Comparison of ENCODE assay signal across 7 mouse cellular contexts in genomic region chr7:3644672-3645487, GRCm38 (mm10). TPM values are rescaled to one million over a fixed set of nuclear protein-coding genes. Genes with fewer than 3 reads are reported as not detected.
A peak's percentile ranks its signal among the peaks of the same experiment; 100 is the strongest.
DNase-seq lines count a peak whose midpoint lies in the region; ATAC-seq lines count a peak whose summit lies in the region.

Gene Cnot3 (plus strand): TSS chr7:3645268.

- peak within 1 kb of the TSS; percentile 86 for H3K4me2 ChIP-seq in embryonic facial prominence, embryonic 12.5 days (replicated peaks)
- H3K4me2 ChIP-seq in limb, embryonic 11.5 days (ENCODE audit: low read depth, severe bottlenecking) = peak within 1 kb of the TSS; percentile 88
- peak within 1 kb of the TSS; percentile 81 for H3K4me2 ChIP-seq in midbrain, embryonic 14.5 days (ENCODE audit: low read length)

- H3K9ac ChIP-seq in embryonic facial prominence, embryonic 12.5 days = peak within 1 kb of the TSS; percentile 99
- H3K9ac ChIP-seq in limb, embryonic 11.5 days (ENCODE audit: low read length) = peak within 1 kb of the TSS; percentile 99
- peak within 1 kb of the TSS; percentile 94 for H3K9ac ChIP-seq in midbrain, embryonic 14.5 days (replicated peaks; ENCODE audit: low read length)

- H3K27ac ChIP-seq in embryonic facial prominence, embryonic 12.5 days = peak within 1 kb of the TSS; percentile 97
- H3K27ac ChIP-seq in limb, embryonic 11.5 days (replicated peaks; ENCODE audit: low read depth, low read length) = peak within 1 kb of the TSS; percentile 96
- H3K27ac ChIP-seq in midbrain, embryonic 14.5 days (replicated peaks; ENCODE audit: low read depth, low read length) = peak within 1 kb of the TSS; percentile 96

- no peaks in the 10 kb centered on the region for H3K27me3 ChIP-seq in embryonic facial prominence, embryonic 12.5 days
- H3K27me3 ChIP-seq in limb, embryonic 11.5 days (ENCODE audit: control insufficient read depth, insufficient read depth, low read length) = no peaks in the 10 kb centered on the region
- H3K27me3 ChIP-seq in midbrain, embryonic 14.5 days (ENCODE audit: control insufficient read depth, insufficient read depth, low read length) = no peaks in the 10 kb centered on the region

- ATAC-seq in embryonic facial prominence, embryonic 12.5 days (ENCODE audit: insufficient number of reproducible peaks, insufficient read depth, low FRiP score, low TSS enrichment) = peak; percentile 99
- peak; percentile 98 for ATAC-seq in limb, embryonic 11.5 days (ENCODE audit: insufficient number of reproducible peaks, low FRiP score, low TSS enrichment, low read depth)
- peak; percentile 98 for ATAC-seq in midbrain, embryonic 14.5 days (ENCODE audit: low FRiP score, low TSS enrichment)

- peaks cover 36% of the 10 kb centered on the region for H3K36me3 ChIP-seq in embryonic facial prominence, embryonic 12.5 days
- peaks cover 4% of the 10 kb centered on the region; the same call in 1 of the 2 replicates for H3K36me3 ChIP-seq in limb, embryonic 11.5 days (ENCODE audit: control insufficient read depth, insufficient read depth, low read length)
- peaks cover 18% of the 10 kb centered on the region for H3K36me3 ChIP-seq in midbrain, embryonic 14.5 days (ENCODE audit: control insufficient read depth, insufficient read depth, low read length)

- H3K4me1 ChIP-seq in embryonic facial prominence, embryonic 12.5 days = peaks cover 27% of the 10 kb centered on the region
- peaks cover 21% of the 10 kb centered on the region for H3K4me1 ChIP-seq in limb, embryonic 11.5 days (ENCODE audit: control insufficient read depth, insufficient read depth, low read length)
- peaks cover 21% of the 10 kb centered on the region for H3K4me1 ChIP-seq in midbrain, embryonic 14.5 days (ENCODE audit: control insufficient read depth, insufficient read depth, low read length)

- peak; percentile 96 for DNase-seq in adrenal gland, postnatal 25 days
- peak; percentile 100 for DNase-seq in heart, adult 11 months
- DNase-seq in kidney, adult 18-20 months = peak; percentile 96
- DNase-seq in limb, embryonic 11.5 days (ENCODE audit: low spot score) = peak; percentile 96
- peak; percentile 99 for DNase-seq in midbrain, embryonic 14.5 days
- DNase-seq in spleen, adult 18-20 months = peak; percentile 91 to 97

- under 1% methylated on average over 57 of the region's 58 CpGs for WGBS in embryonic facial prominence, embryonic 12.5 days
- under 1% methylated on average over 48 of the region's 58 CpGs for WGBS in limb, embryonic 11.5 days
- under 1% methylated on average over 57 of the region's 58 CpGs for WGBS in midbrain, embryonic 14.5 days

- no peaks in the 10 kb centered on the region for H3K9me3 ChIP-seq in embryonic facial prominence, embryonic 12.5 days
- no peaks in the 10 kb centered on the region for H3K9me3 ChIP-seq in limb, embryonic 11.5 days (ENCODE audit: control insufficient read depth, low read length)
- no peaks in the 10 kb centered on the region for H3K9me3 ChIP-seq in midbrain, embryonic 14.5 days (ENCODE audit: control insufficient read depth, low read length)

- H3K4me3 ChIP-seq in embryonic facial prominence, embryonic 12.5 days = peak within 1 kb of the TSS; percentile 98
- H3K4me3 ChIP-seq in limb, embryonic 11.5 days (ENCODE audit: low read depth, low read length) = peak within 1 kb of the TSS; percentile 95
- H3K4me3 ChIP-seq in midbrain, embryonic 14.5 days (replicated peaks; ENCODE audit: low read depth, low read length) = peak within 1 kb of the TSS; percentile 90

RNA-seq across cellular contexts. Expression of gene Cnot3, which starts in this region (rescaled TPM):
- total RNA-seq in adrenal gland, postnatal 25 days (2021) = 71.6 and 75.9 TPM in 2 replicates
- 65.5 and 66.1 TPM in 2 replicates for polyA plus RNA-seq in embryonic facial prominence, embryonic 12.5 days (2016; fragmentation: Nextera tagmentation; extraction: Ambion mirVana)
- polyA plus RNA-seq in limb, embryonic 11.5 days (2014; fragmentation: Nextera tagmentation; extraction: Ambion mirVana) = 87.2 and 94.2 TPM in 2 replicates
- 36.6 and 51.2 TPM in 2 replicates for polyA plus RNA-seq in midbrain, embryonic 14.5 days (2014; fragmentation: Nextera tagmentation; extraction: Ambion mirVana)

Comparison
In these comparisons a context has a peak if more than half of its experiments do, and no peak if none do; other contexts are left out.
1. Peak in every context shown above with its lines: DNase-seq, ATAC-seq, H3K4me3 ChIP-seq and H3K27ac ChIP-seq.